Mouse (Mus musculus) hindbrain, embryonic 10.5 days (tissue): ENCODE results near the gene Klhl5. TPM values are rescaled to one million over a fixed set of nuclear protein-coding genes. Genes with fewer than 3 reads are reported as not detected.
A peak's percentile ranks its signal among the peaks of the same experiment; 100 is the strongest.

Experiments
- DNase-seq: peaks from one replicate; pipeline ENCODE4 v3.0.0-alpha.2; 2017; ENCODE audit warnings: low spot score
- H3K27ac ChIP-seq: fragments of 300-500 bp; sonication (generic); 2 replicates; pipeline ENCODE4 v1.5.1; 2016; ENCODE audit warnings: mild to moderate bottlenecking, moderate library complexity
- H3K27me3 ChIP-seq: fragments of 300-500 bp; sonication (generic); 2 replicates; pipeline ENCODE4 v1.6.1; 2016; ENCODE audit warnings: mild to moderate bottlenecking; ENCODE audit not compliant: poor library complexity, insufficient read depth, severe bottlenecking
- H3K36me3 ChIP-seq: fragments of 300-500 bp; sonication (generic); 2 replicates; pipeline ENCODE4 v1.6.1; 2016; ENCODE audit warnings: mild to moderate bottlenecking, moderate library complexity
- H3K4me1 ChIP-seq: fragments of 300-500 bp; sonication (generic); replicated peaks from 2 replicates; pipeline ENCODE4 v1.6.1; 2016; ENCODE audit warnings: mild to moderate bottlenecking
- H3K4me3 ChIP-seq: fragments of 300-500 bp; sonication (generic); 2 replicates; pipeline ENCODE4 v1.5.1; 2016; ENCODE audit warnings: mild to moderate bottlenecking, moderate library complexity
- H3K9me3 ChIP-seq: fragments of 300-500 bp; sonication (generic); 2 replicates; pipeline ENCODE4 v1.6.1; 2016; ENCODE audit warnings: mild to moderate bottlenecking, moderate library complexity
- WGBS: fragments of 180-500 bp; shearing (Covaris S2); methylation state at CpG from one replicate; pipeline ENCODE4 v1.1.7; 2016; 5-methylcytosine and 5-hydroxymethylcytosine counted together
- polyA plus RNA-seq: library from polyadenylated mRNA; unstranded; fragments of >200 nt; fragmentation: Nextera tagmentation; extraction: Ambion mirVana; gene quantifications from 2 replicates; pipeline ENCODE4 v1.2.1, GENCODE M21; 2016

Klhl5 gene
- polyA plus RNA-seq, 1 experiment from 2014 or later = 18.9 TPM

DNA sequence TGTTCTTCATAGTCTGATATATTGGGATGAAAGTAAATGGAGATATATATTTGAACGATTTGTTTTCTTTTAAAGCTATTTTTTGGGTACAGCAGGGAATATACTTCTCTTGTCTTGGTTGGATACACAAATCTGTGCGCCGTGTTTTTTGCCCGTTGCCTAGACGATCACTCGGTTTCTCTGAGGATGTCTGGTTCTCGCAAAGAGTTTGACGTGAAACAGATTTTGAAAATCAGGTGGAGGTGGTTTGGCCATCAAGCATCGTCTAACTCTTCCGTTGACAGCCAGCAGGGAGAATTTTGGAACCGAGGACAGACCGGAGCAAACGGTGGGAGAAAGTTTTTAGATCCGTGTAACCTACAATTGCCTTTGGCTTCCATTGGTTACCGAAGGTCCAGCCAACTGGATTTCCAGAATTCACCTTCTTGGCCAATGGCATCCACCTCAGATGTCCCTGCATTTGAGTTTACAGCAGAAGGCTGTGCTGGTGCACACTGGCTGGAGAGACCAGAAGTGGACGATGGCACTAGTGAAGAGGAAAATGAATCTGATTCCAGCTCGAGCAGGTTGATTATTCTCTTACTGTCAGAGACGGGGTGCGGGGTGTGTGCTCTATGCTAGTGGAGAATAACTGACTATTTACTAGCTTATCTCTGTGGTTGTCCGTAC is 24.0 kb downstream of the Klhl5 start:
- Histone ChIP-seq H3K27me3 (no peaks in the 10 kb centered on the region), H3K4me3 (peak overlapping the region; percentile 59), H3K4me1 (peaks cover 21% of the 10 kb centered on the region), H3K36me3 (no peaks in the 10 kb centered on the region), H3K27ac (peak overlapping the region; percentile 88), H3K9me3 (no peaks in the 10 kb centered on the region)
- WGBS = 17% methylated on average over 20 of the region's 20 CpGs
- peak; percentile 41 for DNase-seq

DNA sequence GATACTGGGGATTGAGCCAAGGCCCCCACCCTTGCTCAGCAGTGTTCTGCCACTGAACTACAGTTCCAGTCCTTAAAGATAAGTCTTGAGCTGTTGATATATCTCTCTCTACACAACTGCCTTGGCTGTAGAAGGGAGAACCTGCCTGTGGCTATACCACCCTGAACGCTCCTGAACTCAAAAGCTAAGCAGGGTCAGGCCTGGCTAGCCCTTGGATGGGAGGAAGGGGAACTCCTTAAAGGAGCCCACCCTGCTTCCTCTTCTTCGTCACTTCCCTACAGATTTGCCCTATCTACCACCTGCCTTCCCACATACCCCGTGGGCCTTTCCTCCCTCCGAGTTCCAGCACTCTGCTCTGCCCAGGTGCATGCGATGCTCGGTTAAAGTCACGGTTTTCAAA is 28.8 kb downstream of the Klhl5 start:
- Histone ChIP-seq H3K36me3 (0 out of 2 replicates have a peak, but pooled peaks cover 1% of the 10 kb centered on the region), H3K4me1 (peaks cover 9% of the 10 kb centered on the region), H3K27me3 (no peaks in the 10 kb centered on the region), H3K27ac (no peak overlapping the region), H3K4me3 (no peak overlapping the region), H3K9me3 (no peaks in the 10 kb centered on the region)
- 89% methylated on average over 7 of the region's 7 CpGs for WGBS
- DNase-seq = no peak

DNA sequence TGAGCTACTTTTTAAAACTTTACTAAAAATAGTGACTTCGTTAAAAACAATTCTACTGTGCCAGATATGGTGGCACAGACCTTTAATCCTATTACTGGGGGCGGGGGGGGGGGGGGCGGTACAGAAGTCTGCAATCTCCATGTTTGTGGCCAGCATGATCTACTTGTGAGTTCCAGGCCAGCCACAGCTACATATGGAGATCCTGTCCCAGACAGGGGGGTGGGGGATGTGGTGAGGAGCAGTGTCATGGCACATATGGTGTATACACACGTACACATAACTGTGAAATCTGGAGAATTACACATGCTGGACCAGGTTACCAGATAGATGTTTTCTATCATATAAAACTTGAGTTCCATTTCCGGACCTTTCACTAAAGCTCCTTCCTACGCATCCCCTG is 29.7 kb downstream of the Klhl5 start:
- H3K27me3 ChIP-seq = no peaks in the 10 kb centered on the region
- H3K4me3 ChIP-seq = no peak overlapping the region
- DNase-seq = no peak
- H3K4me1 ChIP-seq = peaks cover 1% of the 10 kb centered on the region
- no peak overlapping the region for H3K27ac ChIP-seq
- no peaks in the 10 kb centered on the region for H3K9me3 ChIP-seq
- WGBS = 87% methylated on average over 6 of the region's 6 CpGs
- peaks cover 10% of the 10 kb centered on the region; the same call in 1 of the 2 replicates for H3K36me3 ChIP-seq

DNA sequence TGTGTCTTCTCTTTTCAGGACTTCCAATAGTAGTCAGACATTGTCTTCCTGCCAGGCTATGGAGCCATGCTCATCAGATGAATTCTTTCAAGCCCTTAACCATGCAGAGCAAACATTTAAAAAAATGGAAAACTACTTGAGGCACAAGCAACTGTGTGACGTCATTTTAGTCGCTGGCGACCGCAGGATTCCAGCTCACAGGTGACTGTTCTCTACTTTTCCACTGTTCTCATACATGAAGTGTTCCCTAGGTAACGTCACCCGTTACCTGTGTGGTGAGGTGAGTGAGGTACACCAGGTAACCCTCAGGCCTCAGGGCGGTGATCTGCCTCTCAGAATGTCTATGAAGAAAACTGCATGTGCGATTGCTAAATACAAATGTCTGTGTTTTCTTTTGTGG is 33.9 kb downstream of the Klhl5 start:
- H3K4me1 ChIP-seq = no peaks in the 10 kb centered on the region

DNA sequence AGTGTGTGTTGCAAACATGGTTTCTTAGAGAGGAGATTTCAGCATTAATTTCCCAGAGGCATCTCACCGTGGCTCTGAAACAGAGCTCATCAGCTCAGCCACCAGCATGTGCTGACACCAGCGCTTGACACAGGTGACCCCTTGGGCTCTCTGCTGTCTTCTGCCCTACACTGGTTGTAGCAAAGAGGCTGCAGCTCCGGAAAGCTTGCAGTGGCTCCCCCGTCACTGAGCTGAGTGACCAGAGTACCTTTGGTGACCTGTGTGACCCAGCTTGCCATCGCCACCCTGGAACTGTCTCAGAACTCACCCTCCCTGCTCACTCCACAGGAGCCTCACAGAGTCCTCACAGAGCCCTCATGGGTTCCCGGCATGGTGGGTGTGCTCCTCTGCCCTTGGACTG is 34.9 kb downstream of the Klhl5 start:
- H3K36me3 ChIP-seq = peaks cover 38% of the 10 kb centered on the region
- H3K27ac ChIP-seq = no peak overlapping the region
- no peak for DNase-seq
- 81% methylated on average over 6 of the region's 6 CpGs for WGBS
- no peaks in the 10 kb centered on the region for H3K9me3 ChIP-seq
- H3K27me3 ChIP-seq = no peaks in the 10 kb centered on the region
- H3K4me3 ChIP-seq = no peak overlapping the region
- H3K4me1 ChIP-seq = no peaks in the 10 kb centered on the region

More for the DNA sequence above, 33.9 kb downstream of the Klhl5 start:
- Histone ChIP-seq H3K36me3 (peaks cover 36% of the 10 kb centered on the region), H3K4me3 (no peak overlapping the region), H3K27me3 (no peaks in the 10 kb centered on the region), H3K9me3 (no peaks in the 10 kb centered on the region), H3K27ac (no peak overlapping the region)
- no peak for DNase-seq
- 92% methylated on average over 8 of the region's 8 CpGs for WGBS

DNA sequence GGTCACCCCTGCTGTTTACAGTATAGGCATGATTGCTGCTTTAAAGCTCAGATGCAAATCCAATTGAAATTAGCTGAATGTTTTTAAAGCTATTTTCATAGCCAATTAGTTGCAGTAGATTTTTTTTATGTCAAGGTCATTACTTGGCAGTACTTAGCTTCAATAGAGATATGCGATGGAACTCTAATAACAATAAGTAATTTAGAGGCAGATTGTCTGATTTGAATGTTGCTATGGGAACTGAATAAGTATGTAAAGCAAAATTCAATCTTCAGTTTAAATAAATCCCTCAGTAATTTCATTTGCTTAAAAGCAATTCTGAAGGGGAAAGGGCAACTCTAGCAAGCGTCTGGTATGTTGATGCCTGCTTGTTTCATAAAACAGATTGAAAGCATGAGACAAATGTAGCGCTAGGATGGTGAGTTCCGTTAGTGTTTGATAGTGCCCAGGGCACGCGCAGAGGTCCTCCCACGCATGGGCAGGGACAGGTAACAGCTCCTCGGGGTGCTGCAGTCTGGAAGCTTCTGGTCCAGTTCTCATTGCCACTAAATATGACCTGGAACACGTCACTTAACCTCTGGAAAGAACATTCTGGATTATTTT is 38.3 kb downstream of the Klhl5 start:
- Histone ChIP-seq H3K9me3 (no peaks in the 10 kb centered on the region), H3K27ac (no peak overlapping the region), H3K4me1 (no peaks in the 10 kb centered on the region), H3K27me3 (no peaks in the 10 kb centered on the region), H3K36me3 (peaks cover 71% of the 10 kb centered on the region), H3K4me3 (no peak overlapping the region)
- no peak for DNase-seq
- WGBS = 94% methylated on average over 9 of the region's 9 CpGs

DNA sequence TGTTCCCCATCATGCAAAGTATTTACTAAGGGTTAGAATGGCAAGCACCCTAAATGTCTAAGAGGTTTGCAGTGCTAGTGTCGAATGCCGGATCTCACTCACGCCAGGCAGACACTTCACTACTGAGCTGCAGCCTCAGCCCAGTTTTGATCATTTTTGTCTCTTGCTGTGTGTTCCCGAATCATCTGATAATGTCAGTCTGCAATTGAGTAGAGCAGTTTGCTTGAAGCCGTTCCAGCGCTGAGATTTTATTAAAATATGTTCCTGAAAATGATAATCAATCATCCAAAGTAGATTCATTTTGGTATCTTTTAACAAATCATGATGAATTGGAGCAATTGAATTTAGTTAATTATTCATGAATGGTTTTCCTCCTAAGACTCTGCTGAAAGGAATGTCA is 39.4 kb downstream of the Klhl5 start:
- no peaks in the 10 kb centered on the region for H3K27me3 ChIP-seq
- 93% methylated on average over 6 of the region's 6 CpGs for WGBS
- no peak for DNase-seq
- no peaks in the 10 kb centered on the region for H3K4me1 ChIP-seq
- H3K36me3 ChIP-seq = peaks cover 70% of the 10 kb centered on the region
- no peaks in the 10 kb centered on the region for H3K9me3 ChIP-seq
- no peak overlapping the region for H3K27ac ChIP-seq
- H3K4me3 ChIP-seq = no peak overlapping the region

DNA sequence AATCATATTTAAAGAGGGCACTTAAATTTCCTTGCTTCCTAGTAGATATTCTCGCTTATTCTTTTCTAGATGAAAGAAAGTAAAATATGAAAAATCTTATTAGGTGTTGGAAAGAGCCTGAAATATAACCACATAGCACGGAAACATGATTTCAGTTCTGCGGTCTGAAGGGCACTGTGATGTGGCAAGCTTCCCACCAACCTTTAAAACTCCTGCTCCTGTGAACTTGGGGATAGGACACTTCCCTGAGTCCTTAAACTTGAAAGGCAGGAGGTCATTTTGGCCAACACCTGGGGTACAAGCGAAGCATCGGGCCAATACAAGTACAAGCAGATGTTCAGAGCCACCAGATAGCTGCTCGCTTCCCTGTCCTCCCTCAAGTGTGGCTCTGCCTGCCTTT is 42.4 kb downstream of the Klhl5 start:
- Histone ChIP-seq H3K4me1 (no peaks in the 10 kb centered on the region), H3K36me3 (peaks cover 64% of the 10 kb centered on the region), H3K9me3 (no peaks in the 10 kb centered on the region), H3K27ac (no peak overlapping the region), H3K4me3 (no peak overlapping the region), H3K27me3 (no peaks in the 10 kb centered on the region)
- WGBS = 94% methylated on average over 6 of the region's 6 CpGs
- DNase-seq = no peak

DNA sequence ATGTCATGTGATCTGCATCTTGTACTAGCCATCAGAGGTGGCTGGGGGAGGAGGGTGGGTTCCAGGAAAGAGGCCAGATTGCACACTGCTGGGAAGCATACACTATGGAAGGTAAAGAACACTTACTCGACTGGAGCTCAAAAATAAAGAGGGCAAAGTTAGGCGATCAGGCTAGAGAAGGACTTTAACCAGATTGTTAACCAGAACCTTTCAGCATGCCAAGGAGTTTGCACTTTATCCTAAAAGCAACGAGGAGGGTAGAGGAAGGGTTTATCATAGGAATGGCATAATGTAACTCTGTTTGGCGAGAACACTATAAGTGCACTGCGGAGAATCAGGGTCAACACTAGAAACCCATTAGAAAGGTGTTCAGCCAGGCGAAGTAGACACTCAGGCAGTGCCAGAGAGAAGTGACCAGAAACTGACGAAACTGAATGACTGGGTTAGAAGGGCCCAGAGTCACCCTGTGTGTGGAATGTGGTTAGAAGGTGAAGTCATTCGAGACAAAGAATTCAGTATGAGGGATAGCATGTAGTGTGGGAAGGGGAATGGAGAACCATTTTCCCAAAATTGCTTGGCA is 43.1 kb downstream of the Klhl5 start:
- H3K36me3 ChIP-seq = peaks cover 57% of the 10 kb centered on the region
- H3K27ac ChIP-seq = no peak overlapping the region
- no peak overlapping the region for H3K4me3 ChIP-seq
- H3K4me1 ChIP-seq = no peaks in the 10 kb centered on the region
- no peak for DNase-seq
- no peaks in the 10 kb centered on the region for H3K27me3 ChIP-seq
- H3K9me3 ChIP-seq = no peaks in the 10 kb centered on the region
- 91% methylated on average over 8 of the region's 8 CpGs for WGBS

DNA sequence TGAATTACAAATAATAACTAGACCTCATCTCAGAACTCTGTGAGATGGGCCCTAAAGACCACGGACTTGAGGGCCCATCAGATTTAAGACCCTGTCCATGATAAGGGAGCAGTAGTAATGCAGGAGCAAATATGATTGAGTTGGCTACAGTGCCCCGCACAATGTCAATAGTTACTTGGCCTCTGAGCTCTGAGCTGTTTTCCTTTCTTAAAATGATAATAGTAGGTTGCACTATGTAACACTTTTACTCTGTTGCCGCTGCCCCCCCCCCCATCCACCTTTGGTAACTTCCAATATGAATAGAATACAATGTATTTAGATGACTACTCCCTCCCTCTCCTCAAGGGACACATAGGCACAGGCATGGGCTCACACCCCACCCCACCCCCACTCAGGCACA is 43.9 kb downstream of the Klhl5 start:
- peaks cover 62% of the 10 kb centered on the region for H3K36me3 ChIP-seq
- no peak for DNase-seq
- WGBS = 93% methylated on average over 3 of the region's 3 CpGs

DNA sequence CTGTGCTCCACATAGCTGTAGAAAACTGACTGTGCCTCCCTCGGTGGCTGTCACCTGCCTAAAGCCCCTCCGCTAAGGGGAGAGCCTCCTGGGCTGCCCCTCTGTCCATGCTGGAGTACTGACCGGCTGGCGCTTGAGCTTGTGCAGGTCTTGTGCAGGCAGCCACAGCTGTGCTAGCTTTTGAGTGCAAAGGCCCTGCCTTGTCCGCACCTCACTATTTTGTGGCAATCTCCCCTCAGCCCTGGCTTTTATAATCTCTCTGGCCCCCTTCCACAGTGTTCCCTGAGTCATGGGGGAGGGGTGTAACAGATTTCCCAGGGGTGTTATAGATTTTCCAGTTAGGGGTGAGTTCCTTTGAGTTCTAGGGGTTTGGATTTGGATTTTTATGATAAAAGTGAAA is 44.4 kb downstream of the Klhl5 start:
- Histone ChIP-seq H3K4me1 (no peaks in the 10 kb centered on the region), H3K27me3 (no peaks in the 10 kb centered on the region), H3K4me3 (no peak overlapping the region), H3K9me3 (no peaks in the 10 kb centered on the region), H3K27ac (no peak overlapping the region), H3K36me3 (peaks cover 67% of the 10 kb centered on the region)
- 84% methylated on average over 5 of the region's 5 CpGs for WGBS
- no peak for DNase-seq

More for the DNA sequence above, 43.9 kb downstream of the Klhl5 start:
- no peaks in the 10 kb centered on the region for H3K4me1 ChIP-seq
- H3K9me3 ChIP-seq = no peaks in the 10 kb centered on the region
- H3K27ac ChIP-seq = no peak overlapping the region
- no peaks in the 10 kb centered on the region for H3K27me3 ChIP-seq
- H3K4me3 ChIP-seq = no peak overlapping the region

DNA sequence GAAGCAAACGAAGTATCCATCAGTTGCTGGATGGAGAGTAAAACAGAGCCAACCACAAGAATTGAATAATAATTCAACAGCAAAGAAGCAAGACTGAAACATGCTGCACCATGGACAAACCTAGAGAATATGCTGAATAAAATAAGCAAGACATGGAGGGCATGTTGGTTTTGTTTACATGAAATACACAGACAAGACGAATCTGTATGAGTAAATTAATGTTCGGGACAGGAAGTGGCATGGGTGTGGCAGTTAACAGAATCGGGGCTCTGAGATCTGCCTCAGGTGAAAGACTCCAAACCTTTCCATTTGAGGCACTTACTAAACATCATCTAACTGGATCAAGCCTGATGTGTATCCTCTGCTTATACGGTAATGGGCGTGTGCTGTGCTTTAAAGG is 46.9 kb downstream of the Klhl5 start:
- Histone ChIP-seq H3K27me3 (no peaks in the 10 kb centered on the region), H3K4me1 (0 out of 2 replicates have a peak, but pooled peaks cover 6% of the 10 kb centered on the region), H3K9me3 (no peaks in the 10 kb centered on the region), H3K4me3 (no peak overlapping the region), H3K27ac (no peak overlapping the region), H3K36me3 (peaks cover 46% of the 10 kb centered on the region)
- DNase-seq = no peak
- 93% methylated on average over 6 of the region's 6 CpGs for WGBS

DNA sequence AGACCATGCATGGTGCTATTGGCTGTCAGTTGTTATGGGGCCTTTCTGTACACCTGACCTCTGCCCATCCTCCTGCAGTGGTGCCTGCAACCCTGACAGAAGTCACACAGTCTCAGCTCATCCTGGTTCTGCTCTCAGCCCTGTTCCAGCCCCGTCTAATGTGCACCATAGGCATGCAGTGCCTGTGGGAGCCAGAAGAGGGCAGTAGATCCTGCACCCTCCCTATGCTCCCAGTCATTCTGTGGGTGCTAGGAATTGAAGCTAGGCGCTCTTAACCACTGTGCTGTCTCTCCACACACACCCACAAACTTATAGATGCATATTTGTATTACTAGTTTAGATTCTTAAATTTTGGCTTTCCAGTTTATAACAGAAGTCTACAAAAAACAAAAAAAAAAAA is 49.5 kb downstream of the Klhl5 start:
- DNase-seq = no peak
- WGBS = 70% methylated on average over 2 of the region's 2 CpGs

More for the DNA sequence above, 49.5 kb downstream of the Klhl5 start:
- H3K4me1 ChIP-seq = 0 out of 2 replicates have a peak, but pooled peaks cover 7% of the 10 kb centered on the region
- no peaks in the 10 kb centered on the region for H3K9me3 ChIP-seq
- peaks cover 37% of the 10 kb centered on the region for H3K36me3 ChIP-seq
- no peak overlapping the region for H3K4me3 ChIP-seq
- no peaks in the 10 kb centered on the region for H3K27me3 ChIP-seq
- H3K27ac ChIP-seq = no peak overlapping the region
